Mouse (Mus musculus) heart, adult 2 months (tissue): ENCODE measurements around the gene Sema7a.

ENCODE experiments used
- CTCF ChIP-seq: fragments of 200-600 bp; IDR thresholded peaks from 2 replicates; pipeline ENCODE4 v1.8.1; 2022; ENCODE audit warnings: antibody characterized with exemption, mild to moderate bottlenecking, moderate library complexity
- EP300 ChIP-seq: fragments of 200-500 bp; IDR thresholded peaks from 2 replicates; pipeline ENCODE4 v1.6.1; 2011; ENCODE audit warnings: low read depth, low read length, control low read depth; ENCODE audit not compliant: insufficient read depth
- POLR2A ChIP-seq: fragments of 200-500 bp; IDR thresholded peaks from 2 replicates; pipeline ENCODE4 v1.6.1; 2011; ENCODE audit warnings: mild to moderate bottlenecking, low read depth, low read length, control low read depth; ENCODE audit not compliant: insufficient read depth

DNA sequence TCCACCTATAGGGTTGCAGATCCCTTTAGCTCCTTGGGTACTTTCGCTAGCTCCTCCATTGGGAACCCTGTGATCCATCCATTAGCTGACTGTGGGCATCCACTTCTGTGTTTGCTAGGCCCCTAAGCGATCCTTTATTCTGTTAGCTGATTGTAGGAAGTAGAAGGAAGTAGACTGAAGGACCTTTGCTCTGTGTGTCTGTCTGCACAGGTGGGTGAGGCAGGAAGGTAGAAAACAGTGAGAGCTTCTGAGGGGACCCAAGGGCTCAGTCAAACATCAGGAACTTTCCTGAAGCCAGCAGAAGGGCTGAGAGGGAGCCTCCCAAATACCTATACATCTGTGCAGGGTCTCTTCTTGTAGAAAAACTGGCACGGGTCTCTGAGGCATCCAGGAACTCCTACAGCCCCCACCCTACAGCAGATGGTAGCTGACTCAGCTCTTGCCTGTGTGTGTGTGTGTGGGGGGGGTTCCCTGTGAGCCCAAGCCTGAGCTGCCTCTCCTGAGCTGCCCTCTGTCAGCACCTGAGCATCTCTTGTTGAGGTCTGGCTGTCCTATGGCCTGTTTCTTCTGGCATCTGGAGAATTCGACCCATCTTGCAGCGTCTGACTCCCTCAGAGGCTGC is 35.4 kb downstream of the Sema7a start:
- TF ChIP-seq CTCF (no peak), POLR2A (no peak), EP300 (no peak)
